Mouse (Mus musculus): ENCODE measurements around the gene Kalrn.

Gene Kalrn

DNA sequence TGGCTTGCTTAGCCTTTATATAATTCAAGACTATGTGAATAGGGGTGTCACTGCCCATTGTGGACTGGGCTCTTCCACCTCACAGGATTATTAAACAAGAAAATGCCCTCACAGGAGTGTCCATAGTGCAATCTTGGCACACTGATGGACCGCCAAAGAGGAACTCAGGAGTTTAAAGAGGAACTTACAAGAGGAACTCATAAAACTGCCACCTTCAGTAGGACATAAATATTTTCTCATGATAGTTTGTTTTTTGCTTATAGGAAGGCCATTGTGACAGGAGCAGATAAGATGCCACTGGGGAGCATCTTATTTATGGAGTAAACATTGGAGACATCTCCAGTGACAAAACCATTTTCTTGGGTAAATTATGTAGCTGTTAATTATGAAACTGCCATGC, 618.5 kb downstream of the Kalrn start:
- DNase-seq, result no peak

- DNase-seq, result no peak
Measured at GRCm38 (mm10) chr16:33953008-33953407, 620.3 kb downstream of the Kalrn start.

GRCm38 (mm10) chr16:33950830-33951229, 622.5 kb downstream of the Kalrn start:
- peak; percentile 93 for DNase-seq

GRCm38 (mm10) chr16:33950386-33950785, 622.9 kb downstream of the Kalrn start:
- DNase-seq, result no peak

GRCm38 (mm10) chr16:33947664-33948571, 625.4 kb downstream of the Kalrn start:
- no peak for DNase-seq

- DNase-seq, result peak; percentile 69
Measured at GRCm38 (mm10) chr16:33946021-33946420, 627.3 kb downstream of the Kalrn start.

GRCm38 (mm10) chr16:33944772-33945171, 628.6 kb downstream of the Kalrn start:
- peak; percentile 80 for DNase-seq

- DNase-seq, result no peak
Measured at GRCm38 (mm10) chr16:33944126-33944525, 629.2 kb downstream of the Kalrn start.

GRCm38 (mm10) chr16:33943388-33943787, 629.9 kb downstream of the Kalrn start:
- no peak for DNase-seq

DNA sequence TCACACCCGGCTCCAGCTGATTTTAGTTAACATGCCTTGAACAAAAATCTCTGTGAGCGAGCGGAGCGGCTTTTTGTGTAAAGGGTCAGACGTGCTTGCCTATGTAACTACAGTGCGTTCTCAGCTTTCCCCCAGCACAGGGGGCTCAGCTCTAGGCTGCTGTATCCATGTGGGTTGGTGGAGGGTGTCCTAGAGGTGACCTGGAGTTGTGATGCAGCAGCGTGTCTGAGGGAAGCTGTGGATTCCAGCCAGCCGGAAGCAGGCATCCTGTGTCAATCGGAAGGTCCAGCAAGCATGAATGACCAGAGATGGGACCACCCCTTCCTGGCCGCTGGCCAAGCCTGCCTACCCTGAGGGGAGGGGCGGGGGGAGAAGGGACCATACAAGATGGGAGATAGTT, 631.0 kb downstream of the Kalrn start:
- DNase-seq, result peak; percentile 89

DNA sequence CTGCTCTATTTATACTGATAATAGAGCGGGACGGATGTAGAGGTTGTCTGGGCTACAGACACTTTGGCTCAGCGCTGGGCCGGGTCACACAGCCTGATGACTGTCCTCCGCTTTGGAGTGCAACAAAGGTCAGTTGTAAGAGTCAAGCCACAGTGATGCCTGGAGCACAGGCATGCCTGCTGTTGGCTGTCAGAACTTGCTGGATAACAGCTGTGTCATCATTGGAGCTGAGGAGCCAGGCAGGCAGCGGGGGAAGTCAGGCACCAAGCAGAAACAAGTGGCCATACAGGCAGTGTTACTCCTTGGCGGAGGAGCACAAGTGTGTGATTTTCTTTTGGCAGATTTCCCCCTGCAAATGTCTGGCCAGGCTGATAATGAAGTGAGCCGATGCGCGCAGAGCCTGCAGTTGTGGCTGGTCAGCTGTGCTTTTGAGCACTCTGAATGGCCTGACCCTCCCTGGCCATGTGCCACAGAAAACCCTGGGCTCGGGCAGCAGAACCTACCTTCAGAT, 632.0 kb downstream of the Kalrn start:
- DNase-seq, result peak; percentile 81

DNA sequence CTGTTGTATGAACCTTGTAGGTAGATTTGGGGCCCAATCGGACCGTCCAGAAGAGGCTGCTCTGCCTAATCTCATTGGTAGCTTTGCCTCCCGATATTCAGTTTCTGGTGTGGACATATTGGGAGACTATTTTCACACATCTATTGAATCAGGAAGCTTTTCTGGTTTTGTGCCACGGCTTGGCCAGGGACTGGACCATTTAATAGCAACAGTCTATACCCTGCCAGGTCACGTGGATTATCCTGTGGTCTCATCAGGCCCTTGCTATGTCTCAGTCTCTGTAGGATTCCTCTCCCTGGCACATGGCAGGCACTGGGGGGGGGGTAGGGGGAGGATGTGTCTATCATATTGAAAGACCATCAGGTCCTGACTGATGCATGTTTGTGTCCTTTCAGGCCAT, 633.2 kb downstream of the Kalrn start:
- DNase-seq, result no peak

DNA sequence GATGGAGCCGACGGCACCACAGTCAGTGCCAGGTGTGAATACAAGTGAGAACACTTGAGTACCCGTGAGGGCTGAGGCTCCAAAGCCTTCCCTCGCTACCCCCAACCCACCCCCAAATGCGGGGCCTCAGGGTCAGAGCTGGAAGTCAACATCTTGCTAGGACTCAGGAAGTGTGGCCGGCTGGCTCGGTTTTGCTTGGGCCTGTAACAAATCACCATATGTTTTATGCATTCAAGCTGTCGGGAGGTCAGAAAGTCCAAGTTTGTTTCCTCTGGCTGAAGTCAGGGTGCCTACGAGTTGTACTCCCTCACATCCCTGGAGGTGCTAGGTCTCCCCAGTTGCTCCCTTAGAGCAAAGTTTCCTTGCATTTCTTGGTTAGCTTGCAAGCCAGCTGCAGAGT, 633.7 kb downstream of the Kalrn start:
- peak; percentile 72 for DNase-seq

- DNase-seq, result no peak
Measured at GRCm38 (mm10) chr16:33939133-33939531, 634.2 kb downstream of the Kalrn start.

DNA sequence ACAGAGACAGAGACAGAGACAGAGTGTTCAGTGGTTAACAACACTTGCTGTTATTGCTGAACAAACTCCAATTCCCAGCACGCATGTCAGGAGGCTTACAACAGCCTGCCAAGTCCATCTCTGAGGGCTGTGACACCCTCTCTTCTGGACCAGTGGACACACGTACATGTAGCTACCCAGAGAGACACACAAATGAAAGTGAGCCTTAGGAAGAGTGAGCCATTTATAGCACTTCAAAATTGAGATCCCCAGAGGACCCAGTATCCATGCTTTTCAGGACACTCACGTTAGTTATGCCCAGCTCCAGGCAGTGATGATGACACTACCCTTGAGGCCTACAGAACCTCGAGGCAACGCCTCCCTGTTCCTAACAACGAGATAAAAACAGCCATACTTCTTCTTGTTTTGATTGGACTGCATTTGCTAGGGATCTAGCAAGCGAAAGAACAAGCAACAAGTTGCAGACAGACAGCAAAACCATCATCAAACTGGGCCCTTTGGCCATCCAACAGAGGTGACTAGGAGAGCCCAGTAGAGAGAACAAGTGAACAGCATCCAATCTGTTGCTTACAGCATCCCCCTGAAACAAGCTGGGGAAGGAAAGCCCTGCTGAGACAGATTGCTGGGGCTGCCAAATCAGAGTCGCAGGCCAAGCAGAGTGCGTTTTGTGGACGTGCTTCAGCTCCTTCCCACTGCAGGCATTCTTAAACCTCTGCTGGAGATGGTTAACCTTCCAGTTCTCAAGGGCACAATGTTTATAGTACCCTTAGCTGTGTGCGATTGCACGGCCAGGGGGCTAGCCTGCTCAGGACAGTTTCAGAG, 634.8 kb downstream of the Kalrn start:
- DNase-seq, result peak; percentile 45

DNA sequence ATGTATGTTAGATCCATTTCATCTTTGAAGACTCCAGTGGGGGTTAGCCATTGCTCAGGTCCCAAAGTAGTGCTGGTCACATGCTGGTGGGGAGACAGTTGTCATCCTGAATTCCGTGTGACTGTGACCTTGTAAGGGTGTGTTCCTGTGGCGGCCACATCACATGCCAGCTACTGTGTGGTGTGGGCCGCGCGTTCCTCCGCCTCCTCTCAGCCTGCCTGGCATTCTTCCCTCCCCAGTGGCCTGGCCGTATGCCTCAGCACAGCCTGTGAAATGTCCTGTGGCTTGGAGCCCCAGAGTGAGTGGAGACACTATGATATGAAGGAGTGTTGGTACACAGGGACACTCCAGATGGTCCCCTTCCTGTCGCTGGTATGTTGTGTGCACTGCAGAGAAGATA, 635.8 kb downstream of the Kalrn start:
- peak; percentile 70 for DNase-seq

- no peak for DNase-seq
Measured at GRCm38 (mm10) chr16:33936885-33937284, 636.4 kb downstream of the Kalrn start.

- no peak for DNase-seq
Measured at GRCm38 (mm10) chr16:33935407-33935785, 637.9 kb downstream of the Kalrn start.

GRCm38 (mm10) chr16:33934701-33935406, 638.5 kb downstream of the Kalrn start:
- peak; percentile 86 for DNase-seq

DNA sequence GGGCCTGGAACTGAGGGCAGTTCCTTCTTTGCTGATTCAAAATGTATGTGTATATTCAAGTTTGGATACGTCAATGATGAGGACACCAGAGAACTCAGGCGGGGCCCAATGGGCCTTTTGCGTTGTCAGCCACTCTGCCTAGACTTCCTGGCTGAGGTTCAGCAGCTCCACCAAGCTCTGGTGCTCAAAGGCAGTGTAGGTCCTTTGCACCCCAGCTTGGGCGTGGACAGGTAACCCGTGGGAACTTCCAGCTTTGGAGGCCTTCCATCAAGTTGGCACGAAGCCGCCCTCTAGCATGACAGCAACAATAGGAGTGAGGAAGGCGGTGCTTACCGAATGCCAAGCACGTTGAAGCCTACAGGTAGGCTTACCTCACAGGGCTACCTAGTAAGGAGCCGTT, 639.9 kb downstream of the Kalrn start:
- peak; percentile 14 for DNase-seq

- peak; percentile 43 for DNase-seq
Measured at GRCm38 (mm10) chr16:33932126-33932525, 641.2 kb downstream of the Kalrn start.

DNA sequence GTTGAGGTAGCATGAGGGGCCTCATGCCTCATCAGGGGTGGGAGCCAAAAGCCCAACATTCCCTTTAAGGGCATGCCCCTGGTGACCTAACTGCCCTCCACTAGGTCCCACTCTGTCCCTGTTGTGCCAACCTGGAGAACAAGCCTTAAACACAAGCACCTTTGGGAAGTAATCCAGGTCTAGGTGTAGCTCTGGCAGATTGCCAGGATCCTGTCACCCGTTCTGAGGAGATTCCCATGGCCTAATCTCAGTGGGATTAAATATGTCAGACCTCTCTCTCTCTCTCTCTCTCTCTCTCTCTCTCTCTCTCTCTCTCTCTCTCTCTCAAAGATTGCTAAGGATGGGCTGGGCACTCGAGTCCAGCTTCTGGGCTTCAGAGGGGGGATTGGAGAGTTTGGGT, 641.6 kb downstream of the Kalrn start:
- peak; percentile 46 for DNase-seq

DNA sequence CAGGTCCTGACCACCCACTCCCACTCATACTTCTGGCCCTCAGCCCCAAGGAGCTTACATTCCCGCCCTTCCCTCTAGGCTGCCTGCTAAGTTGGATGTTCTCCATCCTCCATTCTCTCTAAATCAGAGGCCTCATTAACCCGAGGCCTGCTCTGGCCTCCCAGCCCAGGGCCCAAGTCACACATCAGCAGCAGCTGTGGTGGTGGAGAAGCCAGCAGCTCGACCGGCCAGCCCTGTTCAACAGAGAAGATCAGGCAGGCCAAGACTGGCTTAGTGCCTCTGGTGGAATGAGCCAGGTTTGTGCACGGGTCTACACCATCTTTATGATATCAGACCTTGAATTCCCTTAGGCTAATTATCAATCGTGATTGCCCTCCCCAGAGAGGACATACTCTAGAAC, 642.5 kb downstream of the Kalrn start:
- DNase-seq, result peak; percentile 63

All from kidney, postnatal 10 days (tissue).